Mouse (Mus musculus): ENCODE data around the gene Mtfmt. TPM values are rescaled to one million over a fixed set of nuclear protein-coding genes. Genes with fewer than 3 reads are reported as not detected.
A peak's percentile ranks its signal among the peaks of the same experiment; 100 is the strongest.

Gene Mtfmt
- polyA plus RNA-seq, 1 experiment from 2014 or later = 18.7 TPM

DNA sequence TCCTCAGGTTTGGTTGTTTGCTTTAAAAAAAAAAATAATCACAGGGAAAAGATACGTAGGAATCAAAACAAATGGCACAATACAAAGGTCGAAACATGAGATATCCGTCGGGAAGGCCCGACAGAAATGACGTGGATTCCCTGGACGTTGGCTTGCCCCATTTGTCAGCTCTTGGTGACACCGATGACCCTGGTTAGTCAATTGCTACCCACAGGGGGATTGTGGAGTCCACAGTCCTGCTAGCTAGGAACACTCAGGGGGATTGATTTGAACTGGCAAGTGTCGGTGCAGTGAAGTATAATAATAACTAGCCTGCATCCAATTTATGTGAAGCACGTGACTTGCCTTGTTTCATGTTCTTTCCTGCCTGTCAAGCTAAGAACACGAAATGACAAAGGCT lies 32.1 kb downstream of the Mtfmt start:
- no peak overlapping the region for H3K4me2 ChIP-seq
- 78% methylated on average over 11 of the region's 11 CpGs for WGBS
- H3K9me3 ChIP-seq (ENCODE audit: control insufficient read depth, low read length) = no peaks in the 10 kb centered on the region
- H3K27me3 ChIP-seq (ENCODE audit: control insufficient read depth, insufficient read depth, low read length) = no peaks in the 10 kb centered on the region
- no peaks in the 10 kb centered on the region for H3K36me3 ChIP-seq (ENCODE audit: control insufficient read depth, insufficient read depth, low read length)
- H3K27ac ChIP-seq (ENCODE audit: low read depth, low read length) = no peak overlapping the region
- ATAC-seq (ENCODE audit: low FRiP score) = no peak
- H3K9ac ChIP-seq (ENCODE audit: low read length) = no peak overlapping the region
- no peak overlapping the region for H3K4me3 ChIP-seq (ENCODE audit: low read depth, low read length)
- no peaks in the 10 kb centered on the region for H3K4me1 ChIP-seq (ENCODE audit: control insufficient read depth, insufficient read depth, low read length)
- peak; percentile 56 for DNase-seq (ENCODE audit: low spot score, missing footprints)

DNA sequence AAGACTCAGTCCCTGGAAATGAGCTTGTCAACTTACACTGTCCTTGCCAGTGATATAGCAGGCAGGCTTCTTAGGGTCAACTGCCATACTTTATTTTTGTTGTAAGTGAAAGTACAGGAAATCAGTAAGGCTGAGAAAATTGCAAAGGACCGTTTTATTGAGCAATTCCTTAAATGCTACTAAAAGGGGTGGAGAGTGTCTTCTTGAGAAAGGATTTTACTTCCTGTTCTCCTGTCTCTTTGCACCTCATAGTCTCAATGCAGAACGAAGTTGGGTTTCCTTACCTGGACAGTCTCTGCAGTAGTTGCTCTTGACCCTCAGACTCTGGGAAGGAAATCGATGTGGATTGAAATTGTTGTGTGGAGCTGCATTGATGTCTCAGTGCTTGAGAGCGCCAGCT lies 37.2 kb downstream of the Mtfmt start:
- no peaks in the 10 kb centered on the region for H3K9me3 ChIP-seq (ENCODE audit: control insufficient read depth, low read length)
- peak; percentile 12 for DNase-seq (ENCODE audit: low spot score, missing footprints)
- no peaks in the 10 kb centered on the region for H3K27me3 ChIP-seq (ENCODE audit: control insufficient read depth, insufficient read depth, low read length)
- 94% methylated on average over 4 of the region's 4 CpGs for WGBS
- no peak overlapping the region for H3K9ac ChIP-seq (ENCODE audit: low read length)
- 0 out of 2 replicates have a peak, but pooled peaks cover 6% of the 10 kb centered on the region for H3K36me3 ChIP-seq (ENCODE audit: control insufficient read depth, insufficient read depth, low read length)
- H3K4me1 ChIP-seq (ENCODE audit: control insufficient read depth, insufficient read depth, low read length) = no peaks in the 10 kb centered on the region
- H3K4me3 ChIP-seq (ENCODE audit: low read depth, low read length) = no peak overlapping the region
- no peak overlapping the region for H3K27ac ChIP-seq (ENCODE audit: low read depth, low read length)
- H3K4me2 ChIP-seq = no peak overlapping the region
- no peak for ATAC-seq (ENCODE audit: low FRiP score)

DNA sequence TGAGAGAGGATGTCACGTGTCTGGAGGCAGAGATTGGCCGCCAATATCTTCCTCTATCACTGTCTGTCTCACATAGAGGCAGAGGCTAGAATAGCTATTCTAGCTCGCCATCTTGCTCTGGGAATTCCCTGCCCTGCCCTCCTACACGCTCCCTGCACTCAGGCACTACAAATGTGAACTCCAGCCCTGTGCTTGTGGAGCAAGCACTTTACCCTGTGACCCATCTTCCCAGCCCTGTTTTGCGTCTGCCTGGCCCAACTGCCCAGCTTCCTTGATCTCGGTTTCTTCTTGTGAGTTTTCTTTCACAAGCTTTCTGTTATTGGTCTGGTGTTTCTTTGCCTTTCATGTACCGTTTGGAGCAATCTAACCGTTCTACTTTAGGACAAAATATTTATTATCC lies 43.6 kb downstream of the Mtfmt start:
- ATAC-seq (ENCODE audit: low FRiP score) = no peak
- no peak overlapping the region for H3K4me2 ChIP-seq
- no peak for DNase-seq (ENCODE audit: low spot score, missing footprints)
- WGBS = 88% methylated on average over 8 of the region's 8 CpGs
- no peaks in the 10 kb centered on the region for H3K4me1 ChIP-seq (ENCODE audit: control insufficient read depth, insufficient read depth, low read length)
- no peak overlapping the region for H3K4me3 ChIP-seq (ENCODE audit: low read depth, low read length)
- H3K9ac ChIP-seq (ENCODE audit: low read length) = no peak overlapping the region
- H3K9me3 ChIP-seq (ENCODE audit: control insufficient read depth, low read length) = no peaks in the 10 kb centered on the region
- no peak overlapping the region for H3K27ac ChIP-seq (ENCODE audit: low read depth, low read length)
- no peaks in the 10 kb centered on the region for H3K27me3 ChIP-seq (ENCODE audit: control insufficient read depth, insufficient read depth, low read length)
- H3K36me3 ChIP-seq (ENCODE audit: control insufficient read depth, insufficient read depth, low read length) = 0 out of 2 replicates have a peak, but pooled peaks cover 8% of the 10 kb centered on the region

DNA sequence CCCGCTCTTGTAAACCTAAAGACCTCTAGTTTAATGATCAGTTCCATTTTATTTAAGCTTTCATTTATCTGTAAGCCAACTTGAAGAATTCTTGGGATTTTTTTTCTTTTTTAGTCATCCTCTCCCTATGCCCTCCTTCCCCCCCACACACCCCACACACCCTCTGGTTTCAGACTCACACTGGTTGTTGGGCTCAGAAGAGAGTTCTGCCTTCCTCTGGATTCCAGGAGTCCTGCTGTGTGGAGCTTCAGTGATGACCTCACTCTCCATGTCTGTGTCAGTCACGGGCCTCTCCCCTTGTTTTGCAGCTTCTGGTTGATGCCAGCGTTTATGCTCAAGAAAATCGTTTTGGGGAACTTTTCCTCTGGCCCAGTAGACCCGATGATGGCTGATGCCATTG lies 44.5 kb downstream of the Mtfmt start:
- H3K27me3 ChIP-seq (ENCODE audit: control insufficient read depth, insufficient read depth, low read length) = no peaks in the 10 kb centered on the region
- DNase-seq (ENCODE audit: low spot score, missing footprints) (peak; percentile 51), ATAC-seq (ENCODE audit: low FRiP score) (no peak)
- H3K4me2 ChIP-seq = no peak overlapping the region
- H3K9ac ChIP-seq (ENCODE audit: low read length) = no peak overlapping the region
- no peaks in the 10 kb centered on the region for H3K9me3 ChIP-seq (ENCODE audit: control insufficient read depth, low read length)
- no peak overlapping the region for H3K27ac ChIP-seq (ENCODE audit: low read depth, low read length)
- H3K36me3 ChIP-seq (ENCODE audit: control insufficient read depth, insufficient read depth, low read length) = 0 out of 2 replicates have a peak, but pooled peaks cover 8% of the 10 kb centered on the region
- no peak overlapping the region for H3K4me3 ChIP-seq (ENCODE audit: low read depth, low read length)
- 88% methylated on average over 5 of the region's 5 CpGs for WGBS
- H3K4me1 ChIP-seq (ENCODE audit: control insufficient read depth, insufficient read depth, low read length) = no peaks in the 10 kb centered on the region

DNA sequence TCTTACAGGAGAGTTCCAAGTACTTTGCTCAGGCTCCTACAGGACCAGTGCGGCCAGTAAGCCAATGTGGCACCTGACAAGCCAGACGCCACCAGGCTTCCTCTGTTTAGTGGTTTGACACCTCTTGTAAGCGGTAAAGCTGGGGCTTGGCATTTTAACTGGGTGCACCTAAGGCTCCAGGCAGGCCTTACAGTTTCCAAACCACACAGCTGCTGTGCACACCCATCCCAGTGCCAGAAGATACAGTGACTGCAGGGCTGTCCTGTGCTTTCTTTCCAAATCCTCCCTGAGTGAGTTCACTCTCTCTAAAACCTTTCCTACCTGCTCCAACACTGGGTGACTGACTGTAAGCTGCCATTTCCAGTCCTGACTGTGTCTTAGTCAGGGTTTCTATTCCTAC lies 55.9 kb downstream of the Mtfmt start:
- WGBS = 87% methylated on average over 3 of the region's 3 CpGs
- no peaks in the 10 kb centered on the region for H3K4me1 ChIP-seq (ENCODE audit: control insufficient read depth, insufficient read depth, low read length)
- H3K4me2 ChIP-seq = no peak overlapping the region
- DNase-seq (ENCODE audit: low spot score, missing footprints) (no peak), ATAC-seq (ENCODE audit: low FRiP score) (no peak)
- no peak overlapping the region for H3K4me3 ChIP-seq (ENCODE audit: low read depth, low read length)
- no peaks in the 10 kb centered on the region for H3K9me3 ChIP-seq (ENCODE audit: control insufficient read depth, low read length)
- H3K27me3 ChIP-seq (ENCODE audit: control insufficient read depth, insufficient read depth, low read length) = no peaks in the 10 kb centered on the region
- no peak overlapping the region for H3K9ac ChIP-seq (ENCODE audit: low read length)
- no peaks in the 10 kb centered on the region for H3K36me3 ChIP-seq (ENCODE audit: control insufficient read depth, insufficient read depth, low read length)
- no peak overlapping the region for H3K27ac ChIP-seq (ENCODE audit: low read depth, low read length)

DNA sequence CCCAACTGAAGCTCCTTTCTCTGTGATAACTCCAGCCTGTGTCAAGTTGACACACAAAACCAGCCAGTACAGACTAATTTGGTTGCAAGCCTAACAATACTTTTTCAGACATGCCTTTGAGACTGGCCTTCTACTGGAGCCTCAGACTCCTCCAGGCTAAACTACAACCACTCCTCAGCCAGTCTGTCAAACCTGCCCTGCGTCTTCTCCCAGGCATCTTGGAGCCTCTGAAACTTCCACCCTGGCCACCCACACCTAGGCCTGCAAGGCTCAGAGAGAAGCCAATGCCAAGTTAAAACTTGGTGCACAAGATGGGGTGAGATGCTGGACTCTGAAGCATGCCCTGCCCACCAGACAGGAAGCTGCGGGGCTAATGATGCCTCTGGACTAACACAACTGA lies 56.8 kb downstream of the Mtfmt start:
- Histone ChIP-seq H3K4me3 (ENCODE audit: low read depth, low read length) (no peak overlapping the region), H3K9ac (ENCODE audit: low read length) (no peak overlapping the region), H3K4me2 (no peak overlapping the region), H3K27me3 (ENCODE audit: control insufficient read depth, insufficient read depth, low read length) (no peaks in the 10 kb centered on the region), H3K4me1 (ENCODE audit: control insufficient read depth, insufficient read depth, low read length) (no peaks in the 10 kb centered on the region), H3K27ac (ENCODE audit: low read depth, low read length) (no peak overlapping the region), H3K9me3 (ENCODE audit: control insufficient read depth, low read length) (no peaks in the 10 kb centered on the region), H3K36me3 (ENCODE audit: control insufficient read depth, insufficient read depth, low read length) (no peaks in the 10 kb centered on the region)
- 84% methylated on average over 2 of the region's 2 CpGs for whole genome bisulfite sequencing
- DNase-seq (ENCODE audit: low spot score, missing footprints) (no peak), ATAC-seq (ENCODE audit: low FRiP score) (no peak)

DNA sequence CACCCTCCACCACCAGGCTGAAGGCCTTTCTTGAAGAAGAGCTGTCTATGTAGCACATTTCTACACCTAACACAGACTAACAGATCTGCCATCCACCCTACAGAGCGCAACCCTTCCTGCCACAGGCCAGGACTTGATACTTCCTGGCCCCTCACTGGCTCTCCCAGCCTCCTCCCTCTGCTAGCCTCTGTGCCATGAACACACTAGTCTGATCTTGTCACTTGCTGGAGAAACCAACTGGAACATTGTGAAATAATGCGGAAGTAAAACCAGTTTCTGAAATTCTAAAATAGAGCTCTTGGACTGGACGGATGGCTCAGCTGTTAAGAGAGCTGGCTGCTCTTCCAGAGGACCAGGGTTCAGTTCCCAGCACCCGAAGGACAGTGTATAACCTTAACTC lies 57.3 kb downstream of the Mtfmt start:
- Histone ChIP-seq H3K9ac (ENCODE audit: low read length) (no peak overlapping the region), H3K4me3 (ENCODE audit: low read depth, low read length) (no peak overlapping the region), H3K27me3 (ENCODE audit: control insufficient read depth, insufficient read depth, low read length) (no peaks in the 10 kb centered on the region), H3K4me2 (no peak overlapping the region), H3K27ac (ENCODE audit: low read depth, low read length) (no peak overlapping the region), H3K4me1 (ENCODE audit: control insufficient read depth, insufficient read depth, low read length) (no peaks in the 10 kb centered on the region), H3K36me3 (ENCODE audit: control insufficient read depth, insufficient read depth, low read length) (no peaks in the 10 kb centered on the region), H3K9me3 (ENCODE audit: control insufficient read depth, low read length) (no peaks in the 10 kb centered on the region)
- ATAC-seq (ENCODE audit: low FRiP score) = no peak
- DNase-seq (ENCODE audit: low spot score, missing footprints) = no peak
- 92% methylated on average over 4 of the region's 4 CpGs for WGBS

DNA sequence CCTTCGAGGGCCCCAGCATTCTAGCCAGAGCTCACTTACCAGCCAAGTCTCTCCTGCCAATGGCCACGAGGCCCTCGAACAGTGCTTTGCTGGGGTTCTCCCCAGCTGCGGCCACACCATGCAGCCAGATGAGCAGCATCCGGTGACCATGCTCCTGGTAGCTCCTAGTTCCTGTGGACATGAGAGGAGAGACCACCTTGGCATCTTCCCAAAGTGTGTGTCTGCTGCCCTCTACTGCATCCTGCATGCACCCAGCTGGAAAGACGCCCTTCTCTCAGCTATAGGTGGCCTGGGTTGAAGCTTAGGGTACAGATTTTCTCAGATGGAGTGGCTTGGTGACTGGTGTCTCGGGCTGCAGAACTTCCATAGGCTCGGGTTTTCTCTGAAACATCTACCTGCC lies 66.6 kb downstream of the Mtfmt start:
- ATAC-seq (ENCODE audit: low FRiP score) (no peak), DNase-seq (ENCODE audit: low spot score, missing footprints) (no peak)
- Histone ChIP-seq H3K27me3 (ENCODE audit: control insufficient read depth, insufficient read depth, low read length) (no peaks in the 10 kb centered on the region), H3K27ac (ENCODE audit: low read depth, low read length) (no peak overlapping the region), H3K9me3 (ENCODE audit: control insufficient read depth, low read length) (no peaks in the 10 kb centered on the region), H3K4me1 (ENCODE audit: control insufficient read depth, insufficient read depth, low read length) (no peaks in the 10 kb centered on the region), H3K4me2 (no peak overlapping the region), H3K36me3 (ENCODE audit: control insufficient read depth, insufficient read depth, low read length) (no peaks in the 10 kb centered on the region), H3K9ac (ENCODE audit: low read length) (no peak overlapping the region), H3K4me3 (ENCODE audit: low read depth, low read length) (no peak overlapping the region)
- 64% methylated on average over 8 of the region's 8 CpGs for WGBS
